Mouse (Mus musculus) cortical plate, adult 2 months (tissue): Measurements from ENCODE around the gene Nppa.
A peak's percentile ranks its signal among the peaks of the same experiment; 100 is the strongest.

Experiments used
- CTCF ChIP-seq: fragments of 200-500 bp; IDR thresholded peaks from 2 replicates; pipeline ENCODE4 v1.5.1; 2011; ENCODE audit warnings: mild to moderate bottlenecking, control low read depth, low read length; ENCODE audit not compliant: insufficient read depth; ENCODE audit errors: extremely low read depth
- POLR2A ChIP-seq: fragments of 200-500 bp; IDR thresholded peaks from 2 replicates; pipeline ENCODE4 v1.6.1; 2011; ENCODE audit warnings: mild to moderate bottlenecking, low read length, control low read depth; ENCODE audit not compliant: insufficient read depth; ENCODE audit errors: extremely low read depth

GRCm38 (mm10) chr4:148038600-148039253 lies 38.2 kb downstream of the Nppa start, which contains the start of the genes Clcn6 and Mthfr:
- TF ChIP-seq CTCF, result no peak
- peak; percentile 98 for TF ChIP-seq POLR2A
